Mouse (Mus musculus): ENCODE measurements around the gene Rfxank. TPM values are rescaled to one million over a fixed set of nuclear protein-coding genes. Genes with fewer than 3 reads are reported as not detected.
A peak's percentile ranks its signal among the peaks of the same experiment; 100 is the strongest.

The Rfxank gene
- polyA plus RNA-seq, 1 experiment: not detected

DNA sequence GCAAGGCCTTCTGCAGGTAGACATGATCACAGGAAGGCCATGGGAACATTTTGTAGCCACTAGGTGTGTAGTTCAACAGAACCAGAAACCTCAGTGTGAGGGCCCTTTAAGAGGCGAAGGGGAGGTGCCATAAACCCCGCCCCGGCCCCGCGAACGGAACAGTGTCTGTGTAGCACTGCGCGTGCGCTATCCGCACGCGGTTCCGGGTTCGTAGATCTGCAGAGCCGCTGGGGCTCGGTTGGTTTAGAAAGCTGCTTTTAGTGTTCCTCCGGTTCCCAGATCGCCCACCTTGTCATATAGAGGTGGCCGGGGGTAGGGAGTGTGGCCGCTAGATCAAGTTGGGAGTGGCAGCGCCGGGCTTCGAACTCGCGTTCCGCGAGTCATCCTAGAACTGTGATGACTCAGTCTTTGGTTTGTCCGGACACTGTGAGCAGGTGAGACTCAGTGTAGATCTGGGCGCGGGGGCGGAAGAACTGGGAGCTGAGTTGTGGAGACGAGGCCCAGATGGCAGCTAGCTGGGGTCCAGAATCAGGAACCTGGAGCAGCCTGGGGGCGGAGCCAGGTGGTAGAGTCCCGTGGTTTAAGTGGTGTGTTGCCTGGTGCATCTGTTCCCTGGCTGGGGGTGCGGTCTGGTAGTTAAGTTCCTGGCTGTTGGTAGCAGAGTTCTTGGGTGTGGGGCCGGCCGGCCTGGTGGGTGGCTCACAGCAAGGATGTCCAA lies 7.6 kb downstream of the Rfxank start, which contains the start of gene Nr2c2ap:
Nr2c2ap (plus strand) TSS at position 168 of the 718 bp plus-strand sequence.
- Histone ChIP-seq H3K4me3 (ENCODE audit: insufficient read depth, low read depth, low read length) (peak within 1 kb of the TSS; percentile 61), H3K4me1 (ENCODE audit: control insufficient read depth, insufficient read depth, low read length) (peaks cover 28% of the 10 kb centered on the region), H3K27ac (ENCODE audit: insufficient read depth, low read depth, low read length) (peak within 1 kb of the TSS; percentile 81)
- TF ChIP-seq CTCF (IDR thresholded peaks at IDR 0.05; ENCODE audit: insufficient read depth, low read depth, low read length) (no peak), POLR2A (IDR thresholded peaks at IDR 0.05; ENCODE audit: insufficient read depth, low read depth, low read length) (peak; percentile 49; the same call in 1 of the 2 replicates)
- 2% methylated on average over 37 of the region's 37 CpGs for WGBS

DNA sequence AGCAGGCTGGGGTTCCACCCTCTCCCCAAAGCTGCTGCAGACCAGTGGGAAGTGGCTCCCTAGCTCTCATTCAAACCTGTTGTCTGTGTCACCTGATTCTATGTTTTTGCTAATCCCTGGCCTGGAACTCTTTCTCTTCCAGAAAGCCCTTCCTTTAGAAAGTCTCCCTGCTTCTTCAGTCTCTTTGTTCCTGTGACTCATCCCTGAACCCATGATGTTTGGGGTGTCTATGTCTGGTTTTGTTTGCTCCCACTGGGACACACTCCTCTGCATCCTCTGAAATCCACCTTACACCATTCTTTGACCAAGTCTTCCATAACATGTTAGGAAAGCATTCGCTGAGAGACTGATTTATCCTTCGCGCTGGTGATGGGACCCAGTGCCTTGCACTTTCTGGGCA lies 8.9 kb downstream of the Rfxank start:
- WGBS: 86% methylated on average over 3 of the region's 3 CpGs
- H3K4me3 ChIP-seq (ENCODE audit: insufficient read depth, low read depth, low read length): no peak overlapping the region
- H3K27ac ChIP-seq (ENCODE audit: insufficient read depth, low read depth, low read length): peak overlapping the region; percentile 81
- TF ChIP-seq POLR2A (IDR thresholded peaks at IDR 0.05; ENCODE audit: insufficient read depth, low read depth, low read length): no peak
- no peak for TF ChIP-seq CTCF (IDR thresholded peaks at IDR 0.05; ENCODE audit: insufficient read depth, low read depth, low read length)
- peaks cover 28% of the 10 kb centered on the region for H3K4me1 ChIP-seq (ENCODE audit: control insufficient read depth, insufficient read depth, low read length)

DNA sequence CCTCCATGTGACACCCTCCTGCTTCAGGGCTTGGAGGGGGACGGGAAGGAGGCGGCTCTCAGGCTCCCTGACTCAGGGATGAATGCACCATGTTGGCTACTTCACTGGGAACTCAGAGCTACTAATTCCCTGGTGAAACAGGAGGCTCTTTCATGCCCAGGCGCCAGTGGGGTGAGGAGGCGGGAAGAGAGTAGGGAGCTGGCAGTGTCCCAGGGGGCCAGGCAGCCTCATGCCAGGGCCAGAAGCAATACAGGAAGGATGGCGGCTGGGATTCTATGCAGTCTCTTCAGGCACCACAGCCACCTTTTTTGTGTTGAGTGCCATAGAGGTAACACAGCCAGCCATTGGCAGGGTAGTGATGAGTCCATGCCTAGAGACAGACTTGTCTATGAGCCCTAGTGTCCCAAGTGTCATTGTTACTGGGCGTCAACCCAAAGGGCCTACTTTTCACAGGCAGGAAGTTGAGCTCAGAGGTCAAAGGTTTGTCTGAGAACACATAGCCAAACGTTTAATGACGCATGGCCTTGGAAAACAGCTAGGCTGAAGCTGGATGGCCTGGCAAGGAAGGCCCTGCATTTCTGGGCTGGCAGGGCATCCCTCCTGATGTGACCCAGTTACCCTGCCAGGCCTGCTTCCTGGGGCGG lies 9.5 kb downstream of the Rfxank start:
- Histone ChIP-seq H3K4me1 (ENCODE audit: control insufficient read depth, insufficient read depth, low read length) (peaks cover 31% of the 10 kb centered on the region), H3K4me3 (ENCODE audit: insufficient read depth, low read depth, low read length) (no peak overlapping the region), H3K27ac (ENCODE audit: insufficient read depth, low read depth, low read length) (peak overlapping the region; percentile 81)
- TF ChIP-seq POLR2A (IDR thresholded peaks at IDR 0.05; ENCODE audit: insufficient read depth, low read depth, low read length) (no peak), CTCF (IDR thresholded peaks at IDR 0.05; ENCODE audit: insufficient read depth, low read depth, low read length) (no peak)
- 31% methylated on average over 9 of the region's 9 CpGs for WGBS

DNA sequence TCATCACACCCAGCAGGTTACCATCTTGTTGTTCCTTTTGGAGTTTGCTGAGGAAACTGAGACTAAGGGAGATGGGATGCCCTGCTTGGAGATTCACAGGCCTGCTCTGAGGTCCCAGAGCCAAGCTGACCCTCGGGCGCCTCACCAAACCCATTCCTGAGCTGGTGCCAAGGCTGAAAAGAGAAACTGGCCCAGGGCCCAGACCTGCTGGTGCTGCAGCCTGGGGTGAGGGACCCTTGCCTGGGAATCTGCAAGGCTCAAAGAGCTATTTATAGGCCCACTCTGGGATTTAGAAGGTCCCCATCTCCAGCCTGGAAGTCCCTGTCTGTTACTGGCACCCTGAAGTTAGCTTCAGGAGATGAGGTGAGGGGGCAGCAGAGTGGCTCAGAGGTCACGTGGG lies 10.5 kb downstream of the Rfxank start:
- 25% methylated on average over 3 of the region's 3 CpGs for WGBS
- H3K4me3 ChIP-seq (ENCODE audit: insufficient read depth, low read depth, low read length): no peak overlapping the region

DNA sequence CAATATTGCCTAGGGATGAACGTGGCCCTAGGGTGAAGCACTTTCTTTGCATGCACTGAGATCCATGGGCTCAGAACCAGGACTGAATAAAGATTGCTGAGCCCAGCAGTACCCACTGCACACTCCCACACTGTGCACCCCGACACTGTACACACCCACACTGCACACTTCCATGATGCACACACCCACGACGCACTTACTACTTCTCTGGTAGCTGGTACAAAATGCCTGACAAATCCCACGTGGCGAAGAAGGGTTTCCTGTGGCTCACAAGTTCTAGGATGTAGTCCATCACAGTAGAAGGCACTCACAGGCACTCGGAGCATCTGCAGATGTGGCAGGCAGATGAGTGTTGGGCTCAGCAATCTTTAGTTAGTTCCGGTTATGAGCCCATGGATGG lies 14.0 kb downstream of the Rfxank start:
- Histone ChIP-seq H3K27ac (ENCODE audit: insufficient read depth, low read depth, low read length) (no peak overlapping the region), H3K4me1 (ENCODE audit: control insufficient read depth, insufficient read depth, low read length) (peaks cover 16% of the 10 kb centered on the region), H3K4me3 (ENCODE audit: insufficient read depth, low read depth, low read length) (no peak overlapping the region)
- 67% methylated on average over 8 of the region's 8 CpGs for WGBS
- no peak for TF ChIP-seq POLR2A (IDR thresholded peaks at IDR 0.05; ENCODE audit: insufficient read depth, low read depth, low read length)
- TF ChIP-seq CTCF (IDR thresholded peaks at IDR 0.05; ENCODE audit: insufficient read depth, low read depth, low read length): no peak

More for the DNA sequence above, 10.5 kb downstream of the Rfxank start:
- no peak for TF ChIP-seq POLR2A (IDR thresholded peaks at IDR 0.05; ENCODE audit: insufficient read depth, low read depth, low read length)
- Histone ChIP-seq H3K4me1 (ENCODE audit: control insufficient read depth, insufficient read depth, low read length) (peaks cover 31% of the 10 kb centered on the region), H3K27ac (ENCODE audit: insufficient read depth, low read depth, low read length) (peak overlapping the region; percentile 84)

DNA sequence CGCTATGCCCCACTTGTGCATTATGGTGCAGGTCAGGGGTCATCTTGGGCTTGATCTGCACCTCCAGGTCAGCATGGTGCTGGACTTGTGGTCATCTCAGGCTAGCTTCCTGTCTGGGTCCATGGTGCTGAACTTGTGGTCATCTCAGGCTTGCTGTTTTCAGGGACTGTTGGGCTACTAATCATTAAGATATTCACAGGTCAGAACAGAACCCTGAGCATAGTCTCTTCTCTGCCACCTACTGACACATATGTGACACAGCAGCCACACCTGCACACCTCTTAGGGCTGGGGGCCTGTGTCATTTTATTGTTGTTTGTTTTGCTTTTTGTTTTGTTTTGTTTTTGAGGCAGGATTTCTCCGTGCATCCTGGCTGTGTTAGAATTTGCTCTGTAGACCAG lies 16.1 kb downstream of the Rfxank start:
- Histone ChIP-seq H3K27ac (ENCODE audit: insufficient read depth, low read depth, low read length) (no peak overlapping the region), H3K4me1 (ENCODE audit: control insufficient read depth, insufficient read depth, low read length) (peaks cover 13% of the 10 kb centered on the region), H3K4me3 (ENCODE audit: insufficient read depth, low read depth, low read length) (no peak overlapping the region)
- WGBS: 54% methylated on average over 2 of the region's 2 CpGs
- TF ChIP-seq POLR2A (IDR thresholded peaks at IDR 0.05; ENCODE audit: insufficient read depth, low read depth, low read length) (no peak), CTCF (IDR thresholded peaks at IDR 0.05; ENCODE audit: insufficient read depth, low read depth, low read length) (no peak)

DNA sequence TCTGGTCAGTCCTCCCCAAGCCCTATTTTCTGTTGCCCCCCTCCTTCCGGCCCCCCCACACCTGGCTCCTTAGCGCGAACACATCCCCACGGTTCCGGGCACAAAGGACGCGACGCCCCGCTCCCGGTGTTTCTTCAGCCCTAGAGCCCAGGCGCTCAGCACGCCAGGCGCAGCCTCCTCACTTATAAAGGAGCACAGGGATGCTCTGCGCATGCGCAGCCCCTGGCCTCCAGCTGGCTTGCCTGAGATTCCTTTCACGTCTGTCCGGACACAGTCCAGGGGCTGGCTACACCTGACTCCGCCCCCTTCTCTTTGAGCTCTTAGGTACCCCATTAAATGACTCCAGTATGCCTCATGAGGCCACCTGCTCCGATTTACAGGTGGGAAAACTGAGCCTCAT lies 18.3 kb downstream of the Rfxank start, which contains the start of gene Ncan:
Ncan (minus strand) TSS at position 207 of the 400 bp plus-strand sequence.
- peaks cover 26% of the 10 kb centered on the region for H3K4me1 ChIP-seq (ENCODE audit: control insufficient read depth, insufficient read depth, low read length)
- under 1% methylated on average over 19 of the region's 19 CpGs for WGBS
- no peak for TF ChIP-seq CTCF (IDR thresholded peaks at IDR 0.05; ENCODE audit: insufficient read depth, low read depth, low read length)
- peak; percentile 96 for TF ChIP-seq POLR2A (IDR thresholded peaks at IDR 0.05; ENCODE audit: insufficient read depth, low read depth, low read length)
- H3K4me3 ChIP-seq (ENCODE audit: insufficient read depth, low read depth, low read length): peak within 1 kb of the TSS; percentile 79
- H3K27ac ChIP-seq (ENCODE audit: insufficient read depth, low read depth, low read length): peak within 1 kb of the TSS; percentile 86

DNA sequence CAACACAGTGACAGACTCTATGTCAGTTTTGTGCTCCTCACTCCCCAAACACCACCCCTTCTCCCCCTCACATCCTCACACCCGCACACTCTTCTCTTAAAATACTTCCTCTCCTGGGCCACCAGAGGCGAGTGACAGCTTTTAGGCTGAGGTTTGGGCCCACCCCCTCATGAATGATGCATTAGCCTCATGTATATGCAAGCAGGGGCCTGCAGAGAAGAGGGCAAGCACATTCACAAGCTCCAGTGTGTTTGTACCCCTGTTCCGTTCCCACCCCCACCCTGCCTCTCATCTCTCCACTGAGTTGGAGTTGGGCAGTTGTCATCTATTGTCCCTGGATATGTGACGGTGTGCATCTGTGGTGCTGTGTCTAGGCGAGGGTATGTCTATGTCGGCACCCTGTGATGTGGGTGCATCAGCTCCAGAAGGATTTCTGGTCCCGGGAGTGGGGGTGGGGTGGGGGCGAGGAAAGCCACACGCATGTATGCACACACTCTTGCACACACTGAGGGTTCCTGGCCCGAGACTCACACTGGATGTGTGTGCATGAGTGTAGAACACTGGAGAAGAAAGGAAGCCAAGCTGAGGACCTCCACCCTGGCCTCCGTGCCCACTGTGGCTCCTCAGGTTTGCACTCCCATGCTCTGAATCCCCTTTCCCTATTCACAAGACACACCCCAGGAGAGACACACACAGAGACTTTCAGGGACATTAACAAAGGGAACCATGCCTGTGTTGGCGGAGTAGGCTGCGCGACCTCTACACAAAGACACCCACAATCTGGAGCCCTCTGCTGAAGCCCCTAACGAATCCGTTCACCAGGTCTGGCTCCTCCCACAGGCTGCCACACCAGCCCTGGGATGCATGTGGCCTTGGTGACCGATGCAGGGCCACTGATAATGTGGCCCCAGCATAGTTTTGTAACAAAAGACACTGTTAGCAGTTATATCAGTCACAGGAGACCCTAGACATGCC lies 19.9 kb downstream of the Rfxank start:
- Histone ChIP-seq H3K4me1 (ENCODE audit: control insufficient read depth, insufficient read depth, low read length) (peaks cover 27% of the 10 kb centered on the region), H3K4me3 (ENCODE audit: insufficient read depth, low read depth, low read length) (peak overlapping the region; percentile 79), H3K27ac (ENCODE audit: insufficient read depth, low read depth, low read length) (peak overlapping the region; percentile 86)
- no peak for TF ChIP-seq POLR2A (IDR thresholded peaks at IDR 0.05; ENCODE audit: insufficient read depth, low read depth, low read length)
- TF ChIP-seq CTCF (IDR thresholded peaks at IDR 0.05; ENCODE audit: insufficient read depth, low read depth, low read length): no peak
- 3% methylated on average over 17 of the region's 17 CpGs for WGBS

All from olfactory bulb, adult 2 months (tissue).